Mouse (Mus musculus): ENCODE results near the gene Kif13a. TPM values are rescaled to one million over a fixed set of nuclear protein-coding genes. Genes with fewer than 3 reads are reported as not detected.

Gene Kif13a
- polyA plus RNA-seq, 1 experiment = 10.7 TPM

- Histone ChIP-seq H3K27ac (ENCODE audit: control insufficient read depth, insufficient read depth, low read depth, low read length, poor library complexity) (no peak overlapping the region), H3K4me1 (ENCODE audit: control insufficient read depth, insufficient read depth, low read length) (no peaks in the 10 kb centered on the region; the same call in 1 of the 2 replicates), H3K4me3 (replicated peaks; ENCODE audit: control insufficient read depth, low read depth, low read length) (no peak overlapping the region)
- TF ChIP-seq POLR2A (IDR thresholded peaks at IDR 0.05; ENCODE audit: borderline replicate concordance, control insufficient read depth, low read depth, low read length) (no peak), CTCF (IDR thresholded peaks at IDR 0.05; ENCODE audit: control insufficient read depth, insufficient read depth, low read length) (no peak)
- WGBS = 78% methylated on average over 7 of the region's 7 CpGs
Observed at GRCm38 (mm10) chr13:46960878-46961474, 31.3 kb upstream of the Kif13a start.

GRCm38 (mm10) chr13:46959139-46959538 lies 29.5 kb upstream of the Kif13a start:
- no peak for TF ChIP-seq CTCF (IDR thresholded peaks at IDR 0.05; ENCODE audit: control insufficient read depth, insufficient read depth, low read length)
- TF ChIP-seq POLR2A (IDR thresholded peaks at IDR 0.05; ENCODE audit: borderline replicate concordance, control insufficient read depth, low read depth, low read length) = no peak
- Histone ChIP-seq H3K27ac (ENCODE audit: control insufficient read depth, insufficient read depth, low read depth, low read length, poor library complexity) (no peak overlapping the region), H3K4me1 (ENCODE audit: control insufficient read depth, insufficient read depth, low read length) (no peaks in the 10 kb centered on the region; the same call in 1 of the 2 replicates), H3K4me3 (replicated peaks; ENCODE audit: control insufficient read depth, low read depth, low read length) (no peak overlapping the region)
- WGBS = 83% methylated on average over 5 of the region's 5 CpGs

- H3K27ac ChIP-seq (ENCODE audit: control insufficient read depth, insufficient read depth, low read depth, low read length, poor library complexity) = no peak overlapping the region
- no peak overlapping the region for H3K4me3 ChIP-seq (replicated peaks; ENCODE audit: control insufficient read depth, low read depth, low read length)
- 83% methylated on average over 15 of the region's 15 CpGs for WGBS
- H3K4me1 ChIP-seq (ENCODE audit: control insufficient read depth, insufficient read depth, low read length) = no peaks in the 10 kb centered on the region; the same call in 1 of the 2 replicates
- no peak for TF ChIP-seq CTCF (IDR thresholded peaks at IDR 0.05; ENCODE audit: control insufficient read depth, insufficient read depth, low read length)
- TF ChIP-seq POLR2A (IDR thresholded peaks at IDR 0.05; ENCODE audit: borderline replicate concordance, control insufficient read depth, low read depth, low read length) = no peak
Observed at GRCm38 (mm10) chr13:46951212-46951611, 21.5 kb upstream of the Kif13a start.

GRCm38 (mm10) chr13:46949741-46950140 lies 20.1 kb upstream of the Kif13a start:
- 79% methylated on average over 2 of the region's 2 CpGs for WGBS
- H3K4me1 ChIP-seq (ENCODE audit: control insufficient read depth, insufficient read depth, low read length) = no peaks in the 10 kb centered on the region; the same call in 1 of the 2 replicates
- TF ChIP-seq POLR2A (IDR thresholded peaks at IDR 0.05; ENCODE audit: borderline replicate concordance, control insufficient read depth, low read depth, low read length) = no peak
- TF ChIP-seq CTCF (IDR thresholded peaks at IDR 0.05; ENCODE audit: control insufficient read depth, insufficient read depth, low read length) = no peak
- no peak overlapping the region for H3K27ac ChIP-seq (ENCODE audit: control insufficient read depth, insufficient read depth, low read depth, low read length, poor library complexity)
- H3K4me3 ChIP-seq (replicated peaks; ENCODE audit: control insufficient read depth, low read depth, low read length) = no peak overlapping the region

GRCm38 (mm10) chr13:46948027-46948426 lies 18.4 kb upstream of the Kif13a start:
- Histone ChIP-seq H3K4me3 (replicated peaks; ENCODE audit: control insufficient read depth, low read depth, low read length) (no peak overlapping the region), H3K27ac (ENCODE audit: control insufficient read depth, insufficient read depth, low read depth, low read length, poor library complexity) (no peak overlapping the region), H3K4me1 (ENCODE audit: control insufficient read depth, insufficient read depth, low read length) (no peaks in the 10 kb centered on the region; the same call in 1 of the 2 replicates)
- TF ChIP-seq POLR2A (IDR thresholded peaks at IDR 0.05; ENCODE audit: borderline replicate concordance, control insufficient read depth, low read depth, low read length) = no peak
- no peak for TF ChIP-seq CTCF (IDR thresholded peaks at IDR 0.05; ENCODE audit: control insufficient read depth, insufficient read depth, low read length)
- WGBS = 20% methylated on average over 3 of the region's 3 CpGs

GRCm38 (mm10) chr13:46946041-46946440 lies 16.4 kb upstream of the Kif13a start:
- 86% methylated on average over 5 of the region's 5 CpGs for WGBS
- Histone ChIP-seq H3K27ac (ENCODE audit: control insufficient read depth, insufficient read depth, low read depth, low read length, poor library complexity) (no peak overlapping the region), H3K4me1 (ENCODE audit: control insufficient read depth, insufficient read depth, low read length) (no peaks in the 10 kb centered on the region; the same call in 1 of the 2 replicates), H3K4me3 (replicated peaks; ENCODE audit: control insufficient read depth, low read depth, low read length) (no peak overlapping the region)
- TF ChIP-seq POLR2A (IDR thresholded peaks at IDR 0.05; ENCODE audit: borderline replicate concordance, control insufficient read depth, low read depth, low read length) (no peak), CTCF (IDR thresholded peaks at IDR 0.05; ENCODE audit: control insufficient read depth, insufficient read depth, low read length) (no peak)

GRCm38 (mm10) chr13:46945256-46945655 lies 15.6 kb upstream of the Kif13a start:
- TF ChIP-seq POLR2A (IDR thresholded peaks at IDR 0.05; ENCODE audit: borderline replicate concordance, control insufficient read depth, low read depth, low read length) = no peak
- no peak for TF ChIP-seq CTCF (IDR thresholded peaks at IDR 0.05; ENCODE audit: control insufficient read depth, insufficient read depth, low read length)
- no peaks in the 10 kb centered on the region; the same call in 1 of the 2 replicates for H3K4me1 ChIP-seq (ENCODE audit: control insufficient read depth, insufficient read depth, low read length)
- no peak overlapping the region for H3K4me3 ChIP-seq (replicated peaks; ENCODE audit: control insufficient read depth, low read depth, low read length)
- H3K27ac ChIP-seq (ENCODE audit: control insufficient read depth, insufficient read depth, low read depth, low read length, poor library complexity) = no peak overlapping the region
- WGBS = 62% methylated on average over 3 of the region's 3 CpGs

- no peak overlapping the region for H3K27ac ChIP-seq (ENCODE audit: control insufficient read depth, insufficient read depth, low read depth, low read length, poor library complexity)
- no peaks in the 10 kb centered on the region; the same call in 1 of the 2 replicates for H3K4me1 ChIP-seq (ENCODE audit: control insufficient read depth, insufficient read depth, low read length)
- H3K4me3 ChIP-seq (replicated peaks; ENCODE audit: control insufficient read depth, low read depth, low read length) = no peak overlapping the region
- TF ChIP-seq POLR2A (IDR thresholded peaks at IDR 0.05; ENCODE audit: borderline replicate concordance, control insufficient read depth, low read depth, low read length) = no peak
- no peak for TF ChIP-seq CTCF (IDR thresholded peaks at IDR 0.05; ENCODE audit: control insufficient read depth, insufficient read depth, low read length)
Observed at GRCm38 (mm10) chr13:46943294-46943693, 13.6 kb upstream of the Kif13a start.

Data from bone marrow, adult 2 months (tissue).